Mouse (Mus musculus): ENCODE results near the gene Cenpx. TPM values are rescaled to one million over a fixed set of nuclear protein-coding genes. Genes with fewer than 3 reads are reported as not detected.

Cenpx gene
- polyA plus RNA-seq, 1 experiment from 2014 or later: 133 TPM

Other genes with a start within 250 kb of the Cenpx start
- gene Arl16, start 246.1 kb downstream of the Cenpx start, polyA plus RNA-seq (2016; fragmentation: Nextera tagmentation; extraction: Ambion mirVana): 61.8 and 64.0 TPM in 2 replicates
- gene Mrpl12, start 229.1 kb downstream of the Cenpx start, polyA plus RNA-seq (2016; fragmentation: Nextera tagmentation; extraction: Ambion mirVana): 167 and 194 TPM in 2 replicates
- gene Slc25a10, start 221.9 kb downstream of the Cenpx start, polyA plus RNA-seq (2016; fragmentation: Nextera tagmentation; extraction: Ambion mirVana): 50.1 and 53.4 TPM in 2 replicates
- 0.26 and 0.27 TPM in 2 replicates for gene Gcgr, start 183.0 kb downstream of the Cenpx start, polyA plus RNA-seq (2016; fragmentation: Nextera tagmentation; extraction: Ambion mirVana)
- gene Mcrip1, start 164.0 kb downstream of the Cenpx start, polyA plus RNA-seq (2016; fragmentation: Nextera tagmentation; extraction: Ambion mirVana): 226 and 238 TPM in 2 replicates
- gene Ppp1r27, start 162.6 kb downstream of the Cenpx start, polyA plus RNA-seq (2016; fragmentation: Nextera tagmentation; extraction: Ambion mirVana): not detected in 2 replicates
- gene P4hb, start 140.5 kb downstream of the Cenpx start, polyA plus RNA-seq (2016; fragmentation: Nextera tagmentation; extraction: Ambion mirVana): 534 and 562 TPM in 2 replicates
- gene Arhgdia, start 132.1 kb downstream of the Cenpx start, polyA plus RNA-seq (2016; fragmentation: Nextera tagmentation; extraction: Ambion mirVana): 743 and 777 TPM in 2 replicates
- gene Alyref, start 115.4 kb downstream of the Cenpx start, polyA plus RNA-seq (2016; fragmentation: Nextera tagmentation; extraction: Ambion mirVana): 605 and 647 TPM in 2 replicates
- gene Anapc11, start 115.3 kb downstream of the Cenpx start, polyA plus RNA-seq (2016; fragmentation: Nextera tagmentation; extraction: Ambion mirVana): 216 and 231 TPM in 2 replicates
- gene Npb, start 105.3 kb downstream of the Cenpx start, polyA plus RNA-seq (2016; fragmentation: Nextera tagmentation; extraction: Ambion mirVana): 0.65 and 0.66 TPM in 2 replicates
- gene Pcyt2, start 95.8 kb downstream of the Cenpx start, polyA plus RNA-seq (2016; fragmentation: Nextera tagmentation; extraction: Ambion mirVana): 140 and 151 TPM in 2 replicates
- gene Sirt7, start 88.5 kb downstream of the Cenpx start, polyA plus RNA-seq (2016; fragmentation: Nextera tagmentation; extraction: Ambion mirVana): 34.2 and 37.4 TPM in 2 replicates
- gene Mafg, start 80.1 kb downstream of the Cenpx start, polyA plus RNA-seq (2016; fragmentation: Nextera tagmentation; extraction: Ambion mirVana): 19.8 and 23.0 TPM in 2 replicates
- 37.6 and 43.4 TPM in 2 replicates for gene Pycr1, start 70.0 kb downstream of the Cenpx start, polyA plus RNA-seq (2016; fragmentation: Nextera tagmentation; extraction: Ambion mirVana)
- gene Myadml2, start 65.6 kb downstream of the Cenpx start, polyA plus RNA-seq (2016; fragmentation: Nextera tagmentation; extraction: Ambion mirVana): 0.15 TPM in 1 of 2 replicates, not detected in the other
- 3.3 and 3.6 TPM in 2 replicates for gene Notum, start 52.6 kb downstream of the Cenpx start, polyA plus RNA-seq (2016; fragmentation: Nextera tagmentation; extraction: Ambion mirVana)
- gene Aspscr1, start 40.8 kb downstream of the Cenpx start, polyA plus RNA-seq (2016; fragmentation: Nextera tagmentation; extraction: Ambion mirVana): 150 and 161 TPM in 2 replicates
- gene Lrrc45, start 187 bp upstream of the Cenpx start, polyA plus RNA-seq (2016; fragmentation: Nextera tagmentation; extraction: Ambion mirVana): 57.0 and 57.7 TPM in 2 replicates
- gene Rac3, start 7.7 kb upstream of the Cenpx start, polyA plus RNA-seq (2016; fragmentation: Nextera tagmentation; extraction: Ambion mirVana): 32.4 and 41.9 TPM in 2 replicates
- gene Dcxr, start 13.5 kb upstream of the Cenpx start, polyA plus RNA-seq (2016; fragmentation: Nextera tagmentation; extraction: Ambion mirVana): 13.0 and 13.7 TPM in 2 replicates
- gene Cbr2, start 18.4 kb upstream of the Cenpx start, polyA plus RNA-seq (2016; fragmentation: Nextera tagmentation; extraction: Ambion mirVana): 0.59 and 1.3 TPM in 2 replicates
- 9.4 and 12.9 TPM in 2 replicates for gene Hmga1b, start 49.1 kb upstream of the Cenpx start, polyA plus RNA-seq (2016; fragmentation: Nextera tagmentation; extraction: Ambion mirVana)
- gene Rfng, start 70.5 kb upstream of the Cenpx start, polyA plus RNA-seq (2016; fragmentation: Nextera tagmentation; extraction: Ambion mirVana): 43.4 and 55.9 TPM in 2 replicates
- 287 TPM in 2 replicates for gene Gps1, start 70.5 kb upstream of the Cenpx start, polyA plus RNA-seq (2016; fragmentation: Nextera tagmentation; extraction: Ambion mirVana)
- gene Dus1l, start 82.7 kb upstream of the Cenpx start, polyA plus RNA-seq (2016; fragmentation: Nextera tagmentation; extraction: Ambion mirVana): 94.4 and 99.2 TPM in 2 replicates
- 118 and 131 TPM in 2 replicates for gene Fasn, start 110.8 kb upstream of the Cenpx start, polyA plus RNA-seq (2016; fragmentation: Nextera tagmentation; extraction: Ambion mirVana)
- gene Ccdc57, start 219.1 kb upstream of the Cenpx start, polyA plus RNA-seq (2016; fragmentation: Nextera tagmentation; extraction: Ambion mirVana): 5.9 and 6.2 TPM in 2 replicates
- 120 and 215 TPM in 2 replicates for gene Slc16a3, start 234.7 kb upstream of the Cenpx start, polyA plus RNA-seq (2016; fragmentation: Nextera tagmentation; extraction: Ambion mirVana)

All from midbrain, embryonic 10.5 days (tissue).